Mouse (Mus musculus) lung, postnatal 0 days (tissue): ENCODE data around the gene Ppp1r9b.

Source experiments
- CTCF ChIP-seq: IDR thresholded peaks from 2 replicates; pipeline ENCODE4 v1.5.1; 2016; ENCODE audit warnings: antibody characterized with exemption, mild to moderate bottlenecking
- EP300 ChIP-seq: IDR thresholded peaks from 2 replicates; pipeline ENCODE4 v1.6.1; 2016; ENCODE audit warnings: antibody characterized with exemption, mild to moderate bottlenecking, control low read depth

DNA sequence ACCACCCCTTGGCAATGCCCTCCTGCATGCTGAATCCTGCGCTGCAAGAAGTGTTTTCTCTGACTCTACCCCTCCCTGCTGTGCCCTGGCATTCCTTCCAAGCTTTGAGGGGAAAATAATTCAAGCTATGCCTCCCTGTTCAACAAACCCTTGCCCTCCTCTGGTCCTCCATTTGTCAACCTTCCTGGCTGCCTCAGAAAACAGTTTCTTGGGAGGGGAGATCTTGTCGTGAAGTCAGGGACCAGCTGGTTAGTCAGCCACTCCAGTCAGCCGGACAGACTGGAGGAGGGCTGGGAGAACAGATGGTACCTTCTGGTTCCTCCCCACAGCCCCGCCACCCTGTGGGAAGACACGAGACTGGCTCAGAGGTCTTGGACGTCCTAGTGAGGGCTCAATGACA is 46.5 kb downstream of the Ppp1r9b start:
- TF ChIP-seq EP300 = no peak
- TF ChIP-seq CTCF = no peak
